Comparison of ENCODE assay signal across 8 mouse cellular contexts in genomic region chr19:14692183-14692582, GRCm38 (mm10).
DNase-seq lines count a peak whose midpoint lies in the region; ATAC-seq and TF ChIP-seq lines count a peak whose summit lies in the region.
"Had no signal": no experiment of that assay in that cellular context is flagged by ENCODE, and none has a peak within 500 bp of the region (broad histone marks: within the 10 kb centered on the region; RNA-seq: fewer than 3 reads in every experiment).

No protein-coding gene starts in this region.

- H3K4me1 ChIP-seq in kidney, adult 2 months (ENCODE audit: control insufficient read depth, insufficient read depth, low read length), result no peaks in the 10 kb centered on the region
- H3K4me1 ChIP-seq in kidney, embryonic 16.5 days (ENCODE audit: insufficient read depth, low read length), result no peaks in the 10 kb centered on the region

- TF ChIP-seq CTCF in kidney, adult 2 months (conservative IDR thresholded peaks at IDR 0.05; ENCODE audit: insufficient read depth, insufficient read length, low read depth, low read length), result peak; percentile 27; the same call in 1 of the 2 replicates

- TF ChIP-seq POLR2A in kidney, adult 2 months (IDR thresholded peaks at IDR 0.05; ENCODE audit: low read depth, low read length), result no peak

- no peak overlapping the region for H3K4me3 ChIP-seq in kidney, adult 2 months (ENCODE audit: insufficient read depth, low read depth, low read length)
- H3K4me3 ChIP-seq in kidney, embryonic 16.5 days (ENCODE audit: low read length), result no peak overlapping the region

- H3K36me3 ChIP-seq in kidney, adult 2 months (ENCODE audit: control insufficient read depth, insufficient read depth, low read length), result no peaks in the 10 kb centered on the region
- H3K36me3 ChIP-seq in kidney, embryonic 16.5 days (ENCODE audit: insufficient read depth, low read length), result no peaks in the 10 kb centered on the region

- no peak overlapping the region for H3K9ac ChIP-seq in kidney, embryonic 16.5 days (replicated peaks; ENCODE audit: low read length)

- intact Hi-C loops in left cerebral cortex, postnatal 25 days (cut with DNase I), result no loop called here

- no peak for ATAC-seq in kidney, embryonic 16.5 days (ENCODE audit: low FRiP score, low TSS enrichment)
- ATAC-seq: hindbrain, embryonic 16.5 days had no signal

- DNase-seq in kidney, adult 2 months, result peak; percentile 41
- DNase-seq in adipocyte (ENCODE audit: low spot score), result peak; percentile 16
- peak; percentile 24 for DNase-seq in kidney, postnatal 14 days
- peak; percentile 38 for DNase-seq in thymus, postnatal 0 days (ENCODE audit: low spot score)
- DNase-seq in left cerebral cortex, postnatal 25 days (ENCODE audit: low spot score in 2 of 2), result no peak
- DNase-seq in frontal cortex, postnatal 10 days (ENCODE audit: low spot score in 2 of 2), result no peak

- H3K9me3 ChIP-seq in kidney, embryonic 16.5 days (ENCODE audit: low read length), result peaks cover 2% of the 10 kb centered on the region; the same call in 1 of the 2 replicates

- no peak overlapping the region for H3K4me2 ChIP-seq in kidney, embryonic 16.5 days (replicated peaks; ENCODE audit: low read depth, low read length)

- H3K27ac ChIP-seq in kidney, adult 2 months (ENCODE audit: insufficient read depth, low read depth, low read length), result no peak overlapping the region
- no peak overlapping the region for H3K27ac ChIP-seq in kidney, embryonic 16.5 days (ENCODE audit: low read length)

- no peaks in the 10 kb centered on the region for H3K27me3 ChIP-seq in kidney, adult 2 months (replicated peaks; ENCODE audit: control insufficient read depth, insufficient read depth, low read length)
- no peaks in the 10 kb centered on the region for H3K27me3 ChIP-seq in kidney, embryonic 16.5 days (ENCODE audit: insufficient read depth, low read length)

Comparison
In these comparisons a context has a peak if more than half of its experiments do, and no peak if none do; other contexts are left out.
1. DNase-seq: peak in kidney, adult 2 months (single experiment), adipocyte (single experiment), kidney, postnatal 14 days (single experiment) and thymus, postnatal 0 days (single experiment); none in left cerebral cortex, postnatal 25 days (0 of 2) and frontal cortex, postnatal 10 days (0 of 2).